Mouse (Mus musculus): ENCODE data around the gene Eomes. TPM values are rescaled to one million over a fixed set of nuclear protein-coding genes. Genes with fewer than 3 reads are reported as not detected.
A peak's percentile ranks its signal among the peaks of the same experiment; 100 is the strongest.

Eomes gene
- total RNA-seq, 2 experiments from 2014 or later = 3.1 to 3.5 TPM

DNA sequence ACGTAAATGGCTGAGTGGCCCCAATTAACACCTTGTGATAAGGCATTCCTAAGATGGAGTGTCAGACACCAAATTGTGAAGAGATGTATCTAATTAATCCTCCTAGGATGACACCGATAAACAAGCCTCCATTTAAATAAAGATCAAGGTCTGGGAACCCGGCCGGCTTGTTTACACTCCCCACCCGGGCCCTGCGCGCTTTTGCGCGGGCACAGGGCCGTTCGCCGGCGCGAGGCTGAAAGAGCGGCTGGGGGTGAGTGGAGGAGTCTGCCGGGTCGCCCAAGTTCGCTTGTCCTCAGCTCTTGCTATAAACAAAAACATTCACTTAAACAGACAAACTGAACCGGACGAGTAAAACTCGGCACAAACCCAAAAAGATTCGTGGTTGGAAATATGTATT lies 9.6 kb downstream of the Eomes start:
- DNase-seq (ENCODE audit: low spot score in 2 of 2) = no peak

DNA sequence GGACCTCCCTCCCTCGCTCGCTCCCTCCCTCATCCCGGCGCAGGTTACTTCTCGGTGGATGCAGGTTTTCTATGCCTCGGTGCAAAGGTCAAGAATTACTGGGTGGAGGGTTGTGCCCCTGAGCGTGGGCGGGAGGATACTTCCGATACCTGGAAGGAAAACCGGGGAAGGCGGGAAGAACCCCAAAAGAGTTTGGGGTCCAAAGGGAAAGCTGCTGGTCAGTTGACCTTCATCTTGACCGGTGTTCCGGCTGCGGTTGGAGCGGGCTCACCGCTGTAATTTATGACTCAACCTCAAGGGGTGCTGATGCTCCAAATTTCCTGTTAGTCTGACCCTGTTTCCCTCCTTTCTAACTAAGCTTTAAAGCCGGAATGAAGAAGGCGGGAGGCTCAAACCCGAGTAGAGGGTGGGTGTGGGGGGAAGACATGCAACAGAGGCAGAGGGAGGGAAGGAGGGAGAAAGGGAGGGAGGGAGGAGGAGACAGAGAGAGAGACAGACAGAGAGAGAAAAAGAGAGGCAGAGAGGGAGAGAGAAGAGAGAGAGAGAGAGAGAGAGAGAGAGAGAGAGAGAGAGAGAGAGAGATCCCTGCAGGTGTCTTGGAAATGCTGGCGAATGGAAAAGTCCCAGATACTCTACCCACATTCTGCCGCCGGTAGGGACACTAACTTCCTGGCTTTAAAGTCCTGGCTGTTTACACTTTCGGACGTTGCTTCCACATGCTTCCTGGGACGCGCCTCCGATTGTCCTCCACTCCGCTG lies 10.3 kb downstream of the Eomes start:
- peak in 1 of 2 experiments; percentile 28 for DNase-seq (ENCODE audit: low spot score in 2 of 2)

DNA sequence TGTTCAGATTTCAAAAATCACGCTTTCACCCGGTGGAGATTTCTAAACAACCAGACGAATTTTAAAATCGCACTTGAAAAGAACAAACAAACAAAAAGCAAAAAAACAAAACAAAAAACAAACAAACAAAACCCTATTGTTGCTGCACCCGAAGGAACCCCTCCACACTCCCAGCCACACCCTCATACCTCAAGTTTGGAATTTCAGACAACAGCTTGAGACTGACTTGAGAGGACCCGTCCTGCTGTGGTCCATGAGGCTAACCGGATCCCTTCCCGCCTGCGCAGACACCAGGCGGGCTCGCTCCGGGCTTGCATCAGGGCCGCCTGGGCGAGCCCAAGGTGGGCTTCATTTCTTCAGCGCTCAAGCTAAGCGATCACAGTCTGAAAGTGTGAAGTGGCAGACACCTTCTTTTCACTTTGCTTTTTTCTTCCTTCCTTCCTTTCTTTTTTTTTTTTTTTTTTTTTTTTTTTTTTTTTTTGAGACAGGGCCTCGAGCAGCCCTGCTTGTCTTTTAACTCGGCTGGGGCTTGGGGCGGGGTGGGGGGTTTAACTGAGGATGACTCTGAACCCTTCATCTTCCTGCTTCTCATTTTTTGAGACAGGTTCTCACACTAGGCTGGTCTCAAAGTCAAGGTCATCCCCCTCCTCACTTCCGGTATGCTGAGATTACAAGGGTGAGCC lies 11.0 kb downstream of the Eomes start:
- no peak for DNase-seq (ENCODE audit: low spot score in 2 of 2)

DNA sequence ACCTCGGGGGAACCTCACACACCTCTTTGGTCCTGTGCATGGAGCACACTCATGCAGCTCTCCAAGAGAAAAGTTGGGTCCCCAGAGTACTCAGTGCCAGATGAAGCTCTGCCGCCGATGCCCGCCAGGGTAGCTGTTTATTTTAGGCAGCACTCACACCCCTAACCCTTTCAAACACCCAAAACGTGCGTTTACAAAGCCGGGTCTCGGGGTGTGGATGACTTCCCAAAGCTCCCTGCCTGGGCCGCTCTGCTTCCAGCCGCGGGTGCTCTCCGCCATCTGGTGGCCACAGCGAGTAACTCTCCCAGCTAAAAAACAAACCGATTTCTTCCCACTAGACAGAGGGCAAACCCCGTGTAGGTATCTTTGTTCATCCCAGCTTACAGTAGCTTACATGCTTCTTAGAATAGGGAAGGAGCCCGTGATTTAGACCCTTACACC lies 11.6 kb downstream of the Eomes start:
- peak; percentile 66 to 75 for DNase-seq (ENCODE audit: low spot score in 2 of 2)

DNA sequence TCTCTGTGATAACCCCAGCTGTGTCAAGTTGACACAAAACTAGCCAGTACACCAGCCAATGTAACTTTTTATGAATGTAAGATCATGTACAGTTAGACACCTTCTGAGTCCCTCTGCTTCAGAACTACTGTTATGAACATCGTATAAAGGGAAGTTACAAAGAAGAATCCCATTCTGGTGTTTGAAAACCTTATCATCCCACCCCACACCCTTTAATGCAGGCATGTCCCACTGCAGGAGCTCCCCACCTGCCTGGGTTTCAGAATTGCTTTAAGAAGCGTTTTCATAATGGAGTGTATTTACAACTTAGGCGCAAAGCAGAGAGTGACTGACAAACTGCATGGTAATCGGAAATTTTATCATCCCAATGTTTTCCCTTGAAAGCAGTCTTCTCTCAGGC lies 13.2 kb downstream of the Eomes start:
- no peak for DNase-seq (ENCODE audit: low spot score in 2 of 2)

DNA sequence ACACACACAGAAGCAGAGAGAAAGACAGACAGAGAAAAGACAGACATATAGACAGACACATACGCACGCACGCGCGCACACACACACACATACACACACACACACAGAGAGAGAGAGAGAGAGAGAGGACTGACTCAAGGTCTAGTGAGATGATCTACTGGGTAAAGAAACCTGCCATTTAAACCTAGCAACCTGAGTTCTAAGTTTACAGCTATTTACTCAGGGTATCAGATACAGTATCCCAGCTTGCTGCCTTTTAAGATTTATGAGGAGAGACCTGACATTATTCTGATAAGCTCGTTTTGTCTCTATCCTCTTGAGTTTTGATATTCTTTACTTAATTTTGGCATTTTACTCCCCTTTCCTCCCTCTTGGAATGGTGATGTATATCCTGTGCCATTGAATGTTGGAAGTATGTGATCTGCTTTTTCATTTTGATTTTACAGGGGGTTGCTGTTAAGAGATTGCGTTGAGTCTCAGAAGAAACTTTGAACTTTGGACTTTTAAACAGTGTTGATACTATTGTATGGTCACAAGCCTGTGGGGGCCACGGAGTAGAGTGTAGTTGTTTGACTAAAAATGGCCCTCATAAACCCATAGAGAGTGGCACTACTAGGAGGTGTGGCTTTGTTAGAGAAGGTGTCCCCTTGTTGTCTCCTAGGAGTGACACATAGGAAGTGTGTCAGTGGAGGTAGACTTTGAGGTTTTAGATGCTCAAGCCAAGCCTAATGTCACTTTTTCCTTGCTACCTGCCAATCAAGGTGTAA lies 15.1 kb downstream of the Eomes start:
- DNase-seq (ENCODE audit: low spot score in 2 of 2) = no peak

DNA sequence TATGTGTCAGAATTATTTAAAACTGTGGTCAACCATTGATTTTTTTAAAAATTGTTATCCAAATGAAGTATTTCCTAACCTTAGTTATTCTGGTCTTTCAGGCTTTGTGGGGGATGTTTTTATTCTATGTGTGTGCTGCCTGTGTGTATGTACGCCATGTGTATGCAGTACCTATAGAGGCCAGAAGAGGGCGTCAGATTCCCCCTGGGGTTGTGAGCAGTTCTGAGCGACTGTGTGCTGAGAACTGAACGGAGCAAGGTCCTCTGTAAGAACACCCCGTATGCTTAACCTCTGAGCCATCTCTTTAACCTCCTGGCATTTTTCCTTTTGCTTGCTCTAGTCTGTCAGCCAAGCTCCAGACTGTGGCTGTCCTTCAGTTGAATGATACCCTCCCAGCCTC lies 16.1 kb downstream of the Eomes start:
- DNase-seq (ENCODE audit: low spot score in 2 of 2) = no peak

DNA sequence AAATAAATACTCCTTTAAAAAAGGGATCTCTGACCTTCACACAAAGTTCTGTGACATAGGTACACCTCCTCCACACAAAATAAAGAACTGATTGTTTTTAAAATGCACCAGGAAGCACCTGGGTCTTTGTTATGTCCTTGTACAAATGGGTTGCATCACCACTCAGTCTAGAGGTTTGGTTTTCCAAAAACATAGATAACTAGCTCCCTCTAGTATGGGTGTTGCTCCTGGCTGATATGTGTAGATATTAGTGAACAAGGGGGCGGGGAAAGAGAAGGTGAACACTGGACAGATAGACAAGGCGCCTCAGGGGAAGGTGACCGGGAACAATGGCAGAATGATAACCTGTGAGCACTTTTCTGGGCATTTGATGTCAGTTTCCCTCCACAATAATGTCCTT lies 17.9 kb downstream of the Eomes start:
- DNase-seq (ENCODE audit: low spot score in 2 of 2) = no peak

DNA sequence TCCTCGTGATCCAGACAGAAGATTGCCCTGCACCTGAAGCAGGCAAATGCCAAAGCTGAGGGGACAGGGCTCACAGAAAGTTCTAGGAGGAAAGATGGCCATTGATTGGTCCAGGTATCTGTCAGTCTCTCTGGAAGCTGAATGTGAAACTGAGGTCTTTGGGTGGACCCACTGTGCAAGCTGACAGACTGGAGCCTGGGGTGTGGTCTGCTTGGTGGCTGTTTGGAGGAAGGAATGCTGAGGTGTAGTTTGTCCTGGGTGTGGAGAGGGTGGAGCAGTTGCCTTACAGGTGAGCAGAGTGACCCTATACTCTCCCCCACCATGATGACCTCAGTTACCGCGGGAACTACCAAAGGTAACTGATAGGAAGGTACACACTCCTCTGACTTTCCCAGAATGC lies 18.9 kb downstream of the Eomes start:
- DNase-seq (ENCODE audit: low spot score in 2 of 2) = no peak

DNA sequence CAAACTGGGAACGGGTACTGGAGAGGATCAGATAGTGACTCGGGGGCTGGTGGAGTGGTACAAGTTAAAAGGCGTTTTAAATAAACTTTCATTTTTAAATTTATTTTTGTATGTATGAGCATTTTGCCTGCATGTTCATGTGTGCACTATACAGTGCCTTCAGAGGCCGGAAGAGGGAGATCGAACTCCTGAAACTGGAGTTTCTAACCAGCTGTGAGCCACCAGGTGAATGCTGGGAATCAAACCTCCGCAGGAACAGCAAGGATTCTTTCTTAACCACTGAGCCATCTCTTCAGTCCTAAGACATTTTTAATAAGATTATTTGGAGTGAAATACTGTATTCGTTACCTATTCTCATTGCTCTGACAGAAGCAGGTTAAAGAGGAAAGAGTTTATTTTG lies 20.0 kb downstream of the Eomes start:
- no peak for DNase-seq (ENCODE audit: low spot score in 2 of 2)

DNA sequence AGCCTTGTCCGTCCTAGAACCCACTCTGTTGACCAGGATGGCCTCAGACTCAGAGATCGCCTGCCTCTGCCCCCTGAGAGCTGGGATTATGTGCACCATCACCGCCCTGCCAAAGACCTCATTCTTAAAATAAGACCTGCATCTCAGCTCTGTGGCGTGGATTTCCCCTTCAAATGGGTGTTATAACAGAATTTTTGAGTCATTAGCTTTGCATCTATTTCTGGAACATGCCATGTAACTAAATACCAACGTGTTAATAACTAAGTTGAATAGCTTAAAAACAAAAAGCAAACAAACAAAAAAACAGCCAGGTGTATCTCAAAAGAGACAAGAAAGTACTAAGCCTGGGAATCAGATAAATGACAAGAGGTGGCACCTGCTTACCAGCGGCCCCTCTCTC lies 23.0 kb downstream of the Eomes start:
- DNase-seq (ENCODE audit: low spot score in 2 of 2) = no peak

DNA sequence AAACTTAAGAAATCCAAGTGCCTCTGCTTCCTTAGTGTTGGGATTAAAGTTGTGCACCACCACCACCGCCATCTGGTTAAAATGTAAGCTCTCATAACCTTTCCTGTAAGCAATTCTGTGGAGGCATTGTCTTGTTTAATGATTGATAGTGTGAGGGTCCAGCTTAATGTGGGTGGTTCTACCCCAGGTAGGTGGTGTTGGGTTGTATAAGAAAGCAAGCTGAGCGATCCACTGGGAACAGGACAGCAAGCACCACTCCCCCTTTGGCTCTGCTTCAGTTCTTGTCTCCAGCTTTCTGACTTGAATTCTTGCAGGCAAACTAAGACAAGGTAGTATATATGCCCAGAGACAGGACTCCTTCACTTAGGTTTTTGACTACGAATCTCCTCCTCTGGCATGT lies 26.6 kb downstream of the Eomes start:
- no peak for DNase-seq (ENCODE audit: low spot score in 2 of 2)

DNA sequence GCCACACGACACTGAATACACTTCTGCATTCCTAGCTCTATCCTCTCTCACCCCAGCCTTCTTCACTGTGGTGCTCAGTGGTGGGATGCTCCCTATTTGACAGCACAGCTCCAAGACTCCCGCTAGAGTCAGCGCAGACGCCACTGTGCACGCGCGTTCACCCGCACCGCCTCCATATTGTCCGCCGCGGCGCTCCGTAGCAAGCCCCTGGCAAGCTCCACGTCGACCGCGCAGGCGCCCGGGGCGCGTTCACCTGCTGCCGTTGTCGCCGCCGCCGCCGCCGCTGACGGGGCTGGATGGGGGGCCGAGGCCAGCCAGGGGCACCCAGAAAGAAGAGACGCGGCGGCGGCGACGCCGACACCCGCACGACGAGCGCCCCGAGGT lies 28.0 kb downstream of the Eomes start, which contains the start of gene Golga4:
TSS of gene Golga4 (plus strand) at position 248 of the 384 bp plus-strand sequence.
- DNase-seq (ENCODE audit: low spot score in 2 of 2) = peak; percentile 90 to 93

DNA sequence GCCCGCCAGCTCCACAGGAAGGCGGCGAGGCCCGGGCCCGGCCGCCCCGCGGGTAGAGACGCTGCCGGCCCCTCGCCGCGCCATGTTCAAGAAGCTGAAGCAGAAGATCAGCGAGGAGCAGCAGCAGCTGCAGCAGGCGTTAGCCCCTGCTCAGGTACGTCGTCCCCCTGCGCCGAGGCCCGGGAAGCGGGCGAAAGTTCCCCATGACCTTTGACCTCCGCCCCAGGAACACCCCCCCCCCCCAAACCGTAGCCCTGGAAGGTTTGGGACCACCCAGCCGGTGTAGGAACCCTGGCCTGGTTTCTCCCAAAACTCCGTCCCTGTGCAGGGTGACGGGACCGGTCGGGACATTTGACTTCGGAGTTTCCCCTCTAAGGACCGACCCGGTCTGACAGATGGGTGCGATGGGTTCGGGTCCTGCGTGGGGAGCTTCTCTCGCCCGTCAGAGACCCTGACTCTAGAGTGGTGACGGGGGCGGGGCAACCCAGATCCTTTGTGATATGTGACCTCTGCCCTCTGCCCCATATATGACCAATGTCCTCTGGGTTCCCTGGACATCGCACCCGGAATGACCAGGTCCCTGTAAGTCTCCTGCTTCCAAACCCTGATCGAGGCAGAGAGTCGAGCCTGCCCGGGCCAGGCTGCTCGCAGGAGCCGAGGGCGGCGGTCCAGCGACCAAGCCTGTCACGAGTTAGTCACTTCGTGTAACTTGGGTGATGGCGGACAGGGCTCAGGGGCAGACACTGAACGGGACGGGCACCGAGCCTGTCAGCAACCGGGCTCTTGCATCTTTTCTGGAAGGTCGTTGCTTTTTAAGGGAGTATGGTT lies 28.6 kb downstream of the Eomes start:
- no peak for DNase-seq (ENCODE audit: low spot score in 2 of 2)

DNA sequence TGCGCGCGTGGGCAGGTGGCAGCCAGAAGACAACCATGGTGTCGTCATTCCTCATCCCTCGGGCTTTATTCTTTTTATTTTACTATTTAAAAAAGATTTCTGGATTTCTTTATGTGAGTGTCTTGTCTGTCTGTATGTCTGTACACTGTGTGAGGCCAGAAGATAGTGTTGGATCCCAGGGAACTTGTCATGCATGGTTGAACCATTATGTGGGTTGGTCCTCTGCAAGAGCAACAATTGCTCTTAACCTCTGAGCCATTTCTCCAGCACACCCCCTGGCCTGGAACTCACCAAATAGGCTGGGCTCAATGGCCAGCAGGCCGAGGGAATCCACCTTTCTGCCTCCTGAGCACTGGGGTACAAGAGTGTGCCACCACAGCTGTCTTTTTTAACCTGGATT lies 29.5 kb downstream of the Eomes start:
- DNase-seq (ENCODE audit: low spot score in 2 of 2) = no peak

DNA sequence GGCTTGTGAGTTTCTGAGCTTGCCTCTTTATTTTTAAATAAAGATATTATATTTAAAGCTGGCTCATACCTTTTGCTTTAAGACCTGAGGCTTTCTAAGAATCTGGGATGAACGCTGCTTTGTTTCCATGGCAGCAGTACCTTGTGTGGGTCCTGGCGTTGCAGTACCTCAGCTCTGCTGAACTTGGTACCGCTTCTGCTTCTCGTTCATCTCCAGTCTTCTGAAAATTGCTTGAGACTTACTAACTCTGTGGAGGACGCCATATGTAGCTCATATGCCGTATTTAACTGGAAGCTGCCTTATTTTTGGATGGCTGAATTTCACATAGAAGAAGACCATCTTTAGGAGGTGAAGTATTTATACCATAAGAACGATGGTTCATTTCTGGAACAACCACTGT lies 30.6 kb downstream of the Eomes start:
- DNase-seq (ENCODE audit: low spot score in 2 of 2) = no peak

DNA sequence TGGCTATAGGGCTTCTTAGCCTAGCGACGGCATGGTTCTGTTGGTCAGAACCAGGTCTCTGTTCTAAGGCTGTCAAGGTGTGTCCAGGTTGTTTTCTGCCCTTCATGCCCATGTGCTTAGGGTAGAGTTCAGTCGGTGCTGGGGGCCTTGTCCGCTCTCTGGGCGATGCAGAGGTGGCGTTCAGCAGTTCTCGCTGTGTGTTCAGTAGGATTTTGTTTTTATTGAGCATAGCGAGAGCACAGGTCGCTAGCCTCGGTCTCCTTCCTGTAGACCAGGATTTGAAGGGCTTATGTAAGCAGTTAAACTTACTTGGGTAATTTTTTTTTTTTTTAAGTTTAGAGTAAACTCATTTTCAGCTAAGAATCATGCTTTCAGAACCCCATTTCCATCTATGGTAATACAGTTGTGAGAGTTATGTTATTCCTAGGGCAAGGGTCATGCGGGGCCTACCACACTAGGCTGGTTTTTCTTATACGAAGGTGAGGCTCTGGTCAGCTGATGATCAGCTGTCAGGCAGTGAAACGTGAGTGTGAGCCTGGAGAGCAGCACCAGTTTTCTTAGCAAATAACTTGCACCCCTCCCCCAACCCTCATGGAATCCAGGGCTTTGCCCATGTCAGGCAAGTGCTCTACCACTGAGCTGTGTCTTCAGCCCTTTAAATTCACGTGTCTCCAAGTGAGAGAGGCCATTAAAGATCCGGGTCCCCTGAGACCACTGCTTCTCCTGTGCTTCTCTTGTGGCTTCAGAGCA lies 33.1 kb downstream of the Eomes start:
- no peak for DNase-seq (ENCODE audit: low spot score in 2 of 2)

DNA sequence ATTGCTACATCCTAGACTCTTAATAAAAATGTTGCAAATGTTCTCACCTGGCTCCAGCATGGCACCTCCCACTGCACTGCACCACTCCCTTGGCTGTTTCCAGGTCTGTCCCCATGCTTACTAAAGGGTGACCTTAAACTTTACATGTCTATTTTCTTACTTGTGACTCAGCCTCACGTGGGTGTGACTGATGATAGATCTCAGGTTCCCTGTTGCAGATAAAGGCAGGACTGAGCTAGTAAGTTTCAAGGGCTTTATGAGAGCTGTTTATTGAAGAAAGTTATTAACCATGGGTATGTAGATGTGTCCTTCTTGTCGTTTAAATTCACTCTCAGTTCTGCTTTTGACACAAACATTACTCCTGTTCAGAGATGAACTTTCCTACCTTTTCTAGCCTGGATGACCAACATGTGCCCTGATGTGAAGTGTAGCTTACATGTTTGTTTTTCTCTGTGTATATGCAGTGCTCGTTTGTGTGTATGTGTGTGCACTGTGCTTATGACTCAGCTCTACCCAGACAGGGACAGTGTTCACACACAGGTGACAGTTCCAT lies 34.7 kb downstream of the Eomes start:
- no peak for DNase-seq (ENCODE audit: low spot score in 2 of 2)

DNA sequence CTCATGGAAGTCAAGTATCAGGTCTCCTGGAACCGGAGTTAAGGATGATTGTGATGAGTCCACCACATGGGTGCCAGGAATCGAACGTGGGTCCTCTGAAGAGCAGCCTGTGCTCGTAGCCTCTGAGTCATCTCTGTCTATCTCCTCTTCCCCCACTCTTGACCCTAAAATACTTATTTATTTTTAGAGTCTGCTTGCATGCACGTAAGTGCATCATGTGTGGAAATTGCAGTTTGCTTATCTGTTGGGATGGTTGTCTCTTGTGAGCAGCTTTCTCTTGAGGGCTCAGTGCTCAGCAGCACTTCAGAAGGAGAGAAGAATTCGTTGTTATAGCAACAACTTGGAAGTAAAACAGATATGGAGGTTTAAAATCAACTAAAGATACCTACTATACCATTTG lies 37.5 kb downstream of the Eomes start:
- DNase-seq (ENCODE audit: low spot score in 2 of 2) = no peak

DNA sequence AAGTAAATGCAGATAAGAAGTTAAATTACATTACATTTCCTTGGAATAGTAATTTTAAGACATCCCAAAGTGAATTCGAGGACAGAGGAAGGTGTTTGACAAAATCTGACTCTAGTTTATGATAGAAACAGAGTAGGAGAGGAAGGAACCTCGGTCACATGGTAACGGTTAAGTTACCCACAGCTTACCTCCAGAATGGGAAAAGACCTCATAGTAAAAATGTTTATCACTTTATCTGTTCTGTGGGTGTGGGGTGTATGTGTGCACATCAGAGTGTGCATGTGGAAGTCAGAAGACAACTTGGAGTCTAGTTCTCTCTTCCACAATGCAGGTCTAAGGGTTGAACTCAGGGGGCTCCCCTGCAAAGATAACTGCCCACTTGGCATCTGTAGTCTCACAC lies 38.1 kb downstream of the Eomes start:
- no peak for DNase-seq (ENCODE audit: low spot score in 2 of 2)
